Mouse (Mus musculus) lung, adult 2 months (tissue): Measurements from ENCODE around the gene Plppr1.

Experiments
- CTCF ChIP-seq: fragments of 200-500 bp; IDR thresholded peaks from 2 replicates; pipeline ENCODE4 v1.5.1; 2011; ENCODE audit warnings: mild to moderate bottlenecking, low read length, control low read depth; ENCODE audit not compliant: insufficient read depth
- POLR2A ChIP-seq: fragments of 200-500 bp; IDR thresholded peaks from 2 replicates; pipeline ENCODE4 v1.6.1; 2011; ENCODE audit warnings: low read depth, mild to moderate bottlenecking, control low read depth, low read length, borderline replicate concordance; ENCODE audit errors: extremely low read depth

- TF ChIP-seq CTCF, result no peak
- TF ChIP-seq POLR2A, result no peak
Measured at GRCm38 (mm10) chr4:49109989-49110388, 50.9 kb downstream of the Plppr1 start.
